Mouse (Mus musculus) heart, adult 8-10 months (tissue): ENCODE results near the gene Pcbp3. TPM values are rescaled to one million over a fixed set of nuclear protein-coding genes. Genes with fewer than 3 reads are reported as not detected.
A peak's percentile ranks its signal among the peaks of the same experiment; 100 is the strongest.

Experiments used
- DNase-seq: peaks from one replicate; pipeline ENCODE4 v3.0.0; 2022; ENCODE audit warnings: low spot score
- total RNA-seq, 4 experiments: library from RNA; stranded (reverse); gene quantifications; 2 replicates each; pipeline ENCODE4 v1.2.4; 2022

The Pcbp3 gene
- total RNA-seq, 4 experiments from 2014 or later: 2.5 to 4.3 (median 3.1) TPM

GRCm38 (mm10) chr10:76732391-76732790, 229.3 kb downstream of the Pcbp3 start:
- DNase-seq: no peak

DNA sequence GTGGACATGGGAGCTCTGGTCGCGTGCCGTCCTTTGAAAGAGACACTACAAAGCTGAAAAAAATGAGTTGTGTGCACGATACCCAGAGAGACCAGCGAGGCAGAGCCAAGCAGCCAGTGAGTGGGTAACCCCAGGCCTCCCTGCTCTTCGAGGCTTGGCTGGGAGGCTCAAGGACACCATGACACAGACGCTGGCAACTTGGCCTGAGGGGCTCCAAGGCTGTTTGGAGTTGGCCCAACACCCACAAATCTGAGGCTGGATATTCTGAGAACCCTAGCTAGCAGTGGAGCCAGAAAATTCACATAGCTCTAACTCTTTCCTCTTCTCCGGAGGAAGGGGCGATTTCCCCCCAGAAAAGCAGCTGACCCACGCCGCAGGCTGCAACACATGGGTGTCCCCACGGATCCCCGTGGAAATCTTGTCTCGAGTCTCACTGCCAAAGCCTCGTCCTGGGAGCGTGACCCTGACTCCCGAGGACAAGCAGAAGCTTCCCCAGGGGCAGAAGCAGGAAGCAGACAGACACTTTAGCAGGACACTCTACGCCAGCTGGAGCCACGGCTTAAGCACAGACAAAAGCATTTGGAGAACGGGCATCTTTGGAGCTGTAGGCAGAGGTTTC, 230.0 kb downstream of the Pcbp3 start:
- DNase-seq: peak; percentile 62

- DNase-seq: peak; percentile 54
Measured at GRCm38 (mm10) chr10:76729631-76730620, 231.8 kb downstream of the Pcbp3 start.

GRCm38 (mm10) chr10:76728369-76728768, 233.3 kb downstream of the Pcbp3 start:
- DNase-seq: peak; percentile 72

DNA sequence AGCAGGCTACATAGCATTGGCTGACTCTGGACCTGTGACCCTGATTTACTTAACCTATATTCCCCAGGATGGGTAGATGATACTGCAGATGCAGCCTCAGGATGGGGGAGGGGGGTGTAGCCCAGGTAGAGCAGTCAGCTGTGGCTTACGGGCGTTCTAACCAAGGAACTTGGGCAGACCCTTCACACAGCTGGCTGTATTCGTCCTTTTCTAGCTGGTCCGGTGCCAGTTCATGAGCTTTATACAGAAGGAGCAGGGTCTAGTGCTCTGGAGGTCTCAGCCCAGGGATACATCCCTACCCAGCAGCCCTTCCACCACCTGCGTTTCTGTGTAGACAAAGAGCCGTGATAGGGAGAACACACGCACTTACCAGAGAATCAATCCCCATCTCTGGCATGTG, 234.4 kb downstream of the Pcbp3 start:
- DNase-seq: no peak

- no peak for DNase-seq
Measured at GRCm38 (mm10) chr10:76726866-76727265, 234.8 kb downstream of the Pcbp3 start.

- peak; percentile 35 for DNase-seq
Measured at GRCm38 (mm10) chr10:76725682-76726285, 235.9 kb downstream of the Pcbp3 start, which contains the start of gene Col6a1. TSS of gene Col6a1 (minus strand) at chr10:76726168.

DNA sequence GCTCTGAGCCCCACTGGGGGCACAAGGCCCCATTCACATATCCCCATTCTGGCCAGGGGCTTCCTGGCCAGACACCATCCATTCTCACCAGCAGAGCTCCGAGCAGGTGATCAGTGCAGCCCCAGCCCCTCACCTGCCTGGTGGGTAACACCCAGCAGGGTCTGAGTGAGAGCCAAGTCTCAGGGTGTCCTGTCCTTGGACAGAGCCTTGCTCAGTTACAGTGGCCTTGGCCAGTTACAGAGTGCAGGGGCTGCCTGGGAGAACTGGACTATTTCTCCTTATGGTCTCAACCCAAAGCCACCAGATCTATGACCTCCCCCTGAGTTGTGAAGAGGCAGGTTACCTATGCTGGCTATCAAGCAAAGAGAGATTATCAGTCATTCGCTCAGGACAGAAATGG, 236.6 kb downstream of the Pcbp3 start:
- no peak for DNase-seq

DNA sequence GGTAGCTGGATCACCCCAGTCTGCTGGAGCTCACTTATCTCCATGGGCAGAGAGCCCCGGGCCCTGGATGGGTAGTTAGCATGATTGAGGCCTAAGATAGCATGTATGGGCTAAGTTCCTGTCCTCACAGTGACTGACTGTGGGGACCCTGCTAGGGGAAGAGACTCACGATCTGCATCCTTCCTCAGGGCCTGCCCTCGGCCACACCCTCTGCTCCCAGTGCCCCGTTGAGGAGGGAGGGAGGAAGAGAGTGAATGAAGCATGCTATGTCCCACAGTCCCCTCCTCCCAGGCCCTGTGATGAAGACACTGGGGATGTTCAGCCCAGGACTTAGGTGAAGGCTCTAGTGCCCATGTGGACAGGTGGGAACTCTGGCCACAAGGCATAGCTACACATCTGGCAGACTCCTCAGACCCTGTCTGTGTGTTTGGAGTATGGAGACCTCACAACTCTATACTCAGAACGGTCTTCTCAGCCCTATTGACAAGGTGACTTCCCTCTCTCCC, 237.4 kb downstream of the Pcbp3 start:
- no peak for DNase-seq

- no peak for DNase-seq
Measured at GRCm38 (mm10) chr10:76722751-76723450, 238.8 kb downstream of the Pcbp3 start.

- no peak for DNase-seq
Measured at GRCm38 (mm10) chr10:76721746-76722145, 239.9 kb downstream of the Pcbp3 start.

GRCm38 (mm10) chr10:76721216-76721615, 240.5 kb downstream of the Pcbp3 start:
- no peak for DNase-seq

- DNase-seq: no peak
Measured at GRCm38 (mm10) chr10:76717631-76718030, 244.1 kb downstream of the Pcbp3 start.

GRCm38 (mm10) chr10:76717026-76717425, 244.7 kb downstream of the Pcbp3 start:
- DNase-seq: no peak

DNA sequence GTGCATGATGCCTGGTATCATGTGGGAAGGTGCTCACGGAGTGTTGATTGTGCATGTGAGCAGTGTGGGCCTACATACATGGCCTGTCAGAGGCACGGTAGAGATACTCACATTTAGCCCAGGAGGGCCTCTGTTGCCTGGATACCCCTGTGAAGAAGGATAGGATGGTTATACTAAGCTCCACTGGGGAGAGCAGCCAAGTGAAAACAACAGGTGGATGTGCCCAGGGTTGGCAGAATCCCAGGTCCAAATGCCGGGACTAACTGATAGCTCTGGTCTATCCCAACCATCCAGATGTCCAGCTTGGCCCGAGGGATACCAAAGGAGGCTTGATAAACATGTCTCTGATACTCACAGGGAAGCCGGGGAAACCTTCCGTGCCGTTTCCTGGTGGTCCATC, 247.4 kb downstream of the Pcbp3 start:
- DNase-seq: no peak

DNA sequence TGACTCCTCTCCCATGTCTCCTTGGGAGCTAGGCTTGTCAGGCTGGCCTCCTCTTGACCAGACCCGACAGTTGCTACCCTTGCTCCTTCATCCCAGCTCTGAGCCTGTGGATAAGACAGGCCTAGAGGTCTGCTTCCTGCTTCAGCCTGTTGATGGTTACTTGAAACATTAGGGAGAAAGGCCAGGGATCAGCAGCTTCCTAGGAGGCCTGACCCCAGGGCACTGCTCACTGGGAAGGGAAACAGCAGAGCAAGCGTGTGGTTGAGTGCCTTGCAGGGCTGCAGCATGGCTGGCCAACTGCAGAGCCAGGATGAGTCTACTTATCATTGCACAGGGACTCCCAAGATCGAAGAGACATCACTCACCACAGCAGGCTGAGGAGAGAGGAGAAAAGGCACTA, 249.2 kb downstream of the Pcbp3 start:
- DNase-seq: no peak

Other genes with a start within 250 kb of the Pcbp3 start
- gene Col6a1, start 235.7 kb downstream of the Pcbp3 start, total RNA-seq: 10 to 100 TPM; 23.3 to 31.8 (median 29.8) TPM
- gene Slc19a1, start 70.4 kb upstream of the Pcbp3 start, total RNA-seq: 1 to 10 TPM; 4.2 to 7.9 (median 6.0) TPM
- 1 to 10 TPM; 5.5 to 9.3 (median 7.7) TPM for gene Col18a1, start 204.7 kb upstream of the Pcbp3 start, total RNA-seq